Mouse (Mus musculus) myocyte (in vitro differentiated cells): ENCODE data around the gene Fhit. TPM values are rescaled to one million over a fixed set of nuclear protein-coding genes. Genes with fewer than 3 reads are reported as not detected.

Source experiments
- H3K27me3 ChIP-seq: one replicate; pipeline ENCODE4 v1.6.1; 2011; ENCODE audit not compliant: control insufficient read depth, insufficient read depth, insufficient read length
- H3K36me3 ChIP-seq: one replicate; pipeline ENCODE4 v1.6.1; 2011; ENCODE audit not compliant: control insufficient read depth, insufficient read depth
- H3K4me2 ChIP-seq: one replicate; pipeline ENCODE4 v1.6.1; 2011; ENCODE audit warnings: low read depth, control low read depth
- H3K4me3 ChIP-seq: one replicate; pipeline ENCODE4 v1.5.1; 2011; ENCODE audit warnings: mild to moderate bottlenecking, control low read depth, moderate library complexity
- H3K79me2 ChIP-seq: one replicate; pipeline ENCODE4 v1.6.1; 2011; ENCODE audit not compliant: control insufficient read depth, insufficient read depth
- H3ac ChIP-seq: one replicate; pipeline ENCODE4 v1.6.1; 2011; ENCODE audit not compliant: control insufficient read depth, insufficient read length
- CEBPB ChIP-seq: IDR thresholded peaks from 2 replicates; pipeline ENCODE4 v1.6.1; 2011; ENCODE audit warnings: mild to moderate bottlenecking, moderate library complexity; ENCODE audit not compliant: poor library complexity, insufficient read depth, severe bottlenecking
- E2F4 ChIP-seq: IDR thresholded peaks from one replicate; pipeline ENCODE4 v1.6.1; 2011; ENCODE audit warnings: mild to moderate bottlenecking, control low read depth, moderate library complexity; ENCODE audit not compliant: insufficient read depth
- MAX ChIP-seq: IDR thresholded peaks from one replicate; pipeline ENCODE4 v1.6.1; 2011; ENCODE audit warnings: low read depth, mild to moderate bottlenecking, control low read depth
- MYOD1 ChIP-seq, 3 experiments: IDR thresholded peaks; one replicate each; pipeline ENCODE4 v1.6.1; 2011; ENCODE audit warnings: control low read depth in 2 of 3, low read depth in 2 of 3, mild to moderate bottlenecking in 2 of 3, moderate library complexity in 1 of 3; ENCODE audit not compliant: insufficient read length in 2 of 3, control insufficient read depth in 1 of 3
- MYOG ChIP-seq, 3 experiments: IDR thresholded peaks; one replicate each; pipeline ENCODE4 v1.6.1; 2011; ENCODE audit warnings: control low read depth in 2 of 3, low read depth in 2 of 3, mild to moderate bottlenecking in 2 of 3; ENCODE audit not compliant: insufficient read length in 2 of 3, control insufficient read depth in 1 of 3, insufficient read depth in 1 of 3
- POLR2A ChIP-seq: IDR thresholded peaks from one replicate; pipeline ENCODE4 v1.6.1; 2011; ENCODE audit warnings: low read depth, mild to moderate bottlenecking, control low read depth, moderate library complexity; ENCODE audit not compliant: insufficient read length
- POLR2AphosphoS2 ChIP-seq: IDR thresholded peaks from one replicate; pipeline ENCODE4 v1.6.1; 2011; ENCODE audit warnings: low read depth, control low read depth; ENCODE audit not compliant: insufficient read length
- REST ChIP-seq: IDR thresholded peaks from one replicate; pipeline ENCODE4 v1.6.1; 2011; ENCODE audit warnings: mild to moderate bottlenecking, control low read depth, moderate library complexity; ENCODE audit not compliant: insufficient read depth, insufficient read length
- SRF ChIP-seq: IDR thresholded peaks from one replicate; pipeline ENCODE4 v1.6.1; 2011; ENCODE audit warnings: low read depth; ENCODE audit not compliant: control insufficient read depth, insufficient read length
- TCF12 ChIP-seq: IDR thresholded peaks from one replicate; pipeline ENCODE4 v1.6.1; 2011; ENCODE audit warnings: mild to moderate bottlenecking, control low read depth; ENCODE audit not compliant: poor library complexity, insufficient read depth, severe bottlenecking
- TCF3 ChIP-seq: IDR thresholded peaks from one replicate; pipeline ENCODE4 v1.6.1; 2011; ENCODE audit warnings: low read depth, control low read depth; ENCODE audit not compliant: insufficient read length
- USF1 ChIP-seq: IDR thresholded peaks from one replicate; pipeline ENCODE4 v1.6.1; 2011; ENCODE audit warnings: low read depth, mild to moderate bottlenecking, control low read depth, moderate library complexity
- polyA plus RNA-seq: library from polyadenylated mRNA; unstranded; fragments of >200 nt; fragmentation: generic; extraction: Trizol; gene quantifications from one replicate; pipeline ENCODE4 v1.2.1, GENCODE M21; 2012; ENCODE audit warnings: missing spikeins

The Fhit gene
- polyA plus RNA-seq, 1 experiment: not detected

DNA sequence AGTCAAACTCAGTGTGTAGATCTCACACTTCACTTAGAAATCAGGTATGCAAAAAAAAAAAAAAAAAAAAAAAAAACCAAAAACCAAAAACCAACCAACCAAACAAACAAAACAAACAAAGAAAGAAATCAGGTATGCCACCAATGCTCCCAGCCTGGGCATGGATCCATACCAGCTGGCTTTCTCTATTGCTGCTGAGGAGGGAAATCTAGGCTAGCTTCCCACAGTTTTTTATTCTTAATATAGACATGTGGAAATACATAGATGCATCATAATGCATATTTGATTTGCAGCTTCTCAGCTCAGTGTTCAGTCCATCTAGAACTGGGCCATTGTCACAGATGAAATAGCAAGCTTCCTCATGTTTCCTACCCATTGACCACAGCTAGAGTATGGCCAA lies 439.3 kb downstream of the Fhit start:
- Histone ChIP-seq H3K27me3 (no peaks in the 10 kb centered on the region), H3ac (no peak overlapping the region)

DNA sequence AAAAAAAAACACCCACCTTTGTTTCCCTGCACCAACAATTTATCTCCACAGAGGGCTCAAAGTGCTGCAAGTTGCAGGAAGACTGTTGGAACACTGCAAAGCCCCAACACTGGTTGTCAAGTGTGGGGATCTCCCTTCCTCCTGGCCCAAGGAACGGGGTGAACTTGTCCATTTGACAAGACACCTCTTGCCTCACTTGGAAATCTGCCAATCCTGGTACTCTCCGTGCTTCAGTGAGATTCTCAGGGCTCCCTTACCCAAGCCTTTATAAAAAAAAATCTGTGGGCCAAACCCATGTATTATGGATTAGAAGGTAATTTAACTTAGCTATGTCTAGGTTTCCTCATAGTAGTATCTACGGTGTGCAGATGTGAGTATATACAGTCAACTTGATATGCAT lies 448.9 kb downstream of the Fhit start:
- no peaks in the 10 kb centered on the region for H3K36me3 ChIP-seq
- H3K4me3 ChIP-seq: no peak overlapping the region
- H3K27me3 ChIP-seq: no peaks in the 10 kb centered on the region
- H3K79me2 ChIP-seq: no peaks in the 10 kb centered on the region
- TF ChIP-seq MAX: no peak
- no peak overlapping the region for H3ac ChIP-seq
- H3K4me2 ChIP-seq: no peak overlapping the region

More for the DNA sequence above, 439.3 kb downstream of the Fhit start:
- no peaks in the 10 kb centered on the region for H3K36me3 ChIP-seq
- H3K4me3 ChIP-seq: no peak overlapping the region
- TF ChIP-seq POLR2AphosphoS2 (no peak), USF1 (no peak), POLR2A (no peak), REST (no peak), MAX (no peak), E2F4 (no peak), TCF3 (no peak)
- H3K79me2 ChIP-seq: no peaks in the 10 kb centered on the region
- no peak overlapping the region for H3K4me2 ChIP-seq

DNA sequence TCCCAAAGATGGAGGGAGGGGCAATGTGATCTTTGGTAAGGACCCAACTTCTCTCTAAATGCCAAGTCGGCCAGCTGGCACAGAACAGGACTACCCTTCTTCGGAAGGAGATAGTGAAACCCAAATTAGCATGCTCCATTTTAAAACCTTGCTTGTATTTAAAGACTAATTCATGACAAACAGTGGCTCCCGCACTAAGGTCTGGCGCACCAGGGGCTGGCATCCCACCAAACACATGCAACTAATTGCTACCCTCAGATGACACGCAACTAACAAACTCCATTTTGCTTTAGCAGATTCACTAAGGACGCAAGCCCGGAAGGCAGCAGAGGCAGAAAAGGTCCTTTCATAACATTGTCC lies 449.3 kb downstream of the Fhit start:
- no peaks in the 10 kb centered on the region for H3K36me3 ChIP-seq
- no peaks in the 10 kb centered on the region for H3K79me2 ChIP-seq
- TF ChIP-seq MYOD1 (IDR thresholded peaks at IDR 0.05; ENCODE audit: control insufficient read depth in 1 of 3, insufficient read length in 2 of 3, low read depth in 2 of 3): no peak
- no peak for TF ChIP-seq USF1
- no peak for TF ChIP-seq MYOG (IDR thresholded peaks at IDR 0.05; ENCODE audit: control insufficient read depth in 1 of 3, insufficient read depth in 1 of 3, insufficient read length in 2 of 3, low read depth in 2 of 3)
- no peak for TF ChIP-seq REST
- no peak for TF ChIP-seq POLR2AphosphoS2
- no peak for TF ChIP-seq SRF
- no peak for TF ChIP-seq POLR2A
- no peak for TF ChIP-seq TCF3
- H3K4me3 ChIP-seq: no peak overlapping the region
- no peaks in the 10 kb centered on the region for H3K27me3 ChIP-seq
- H3K4me2 ChIP-seq: no peak overlapping the region
- H3ac ChIP-seq: no peak overlapping the region

DNA sequence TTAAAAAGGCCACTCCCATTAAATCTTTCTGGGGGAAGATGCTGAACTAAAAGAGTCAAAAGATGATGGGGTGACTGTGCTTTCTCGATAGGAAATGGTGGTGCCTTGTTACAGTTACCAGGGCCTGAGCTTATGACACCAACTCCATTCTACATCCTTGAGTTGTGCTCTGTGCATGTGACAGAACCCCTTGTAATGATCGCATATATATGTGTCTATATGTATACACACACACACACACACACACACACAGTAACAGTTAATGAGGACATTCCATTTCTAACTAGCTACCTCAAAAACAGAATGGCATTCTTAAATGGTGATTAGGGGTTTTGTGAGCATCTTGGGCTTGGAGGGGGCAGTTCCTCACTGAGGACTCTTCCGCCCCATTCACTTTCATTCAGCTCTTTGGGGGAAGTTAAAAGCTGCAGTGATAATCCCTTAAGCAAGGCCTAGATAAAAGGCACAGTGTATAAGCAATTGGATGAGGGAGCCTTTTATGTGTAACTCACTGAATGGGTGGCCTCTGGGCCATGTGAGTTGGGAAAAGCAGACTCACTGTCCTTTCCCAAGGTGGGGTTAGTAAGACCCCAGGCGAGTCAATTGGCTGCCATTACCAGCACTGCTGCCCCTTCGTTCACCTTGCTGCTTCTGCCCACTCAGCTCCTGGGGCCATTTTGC lies 449.9 kb downstream of the Fhit start:
- Histone ChIP-seq H3K79me2 (no peaks in the 10 kb centered on the region), H3K36me3 (no peaks in the 10 kb centered on the region), H3K27me3 (no peaks in the 10 kb centered on the region), H3K4me3 (no peak overlapping the region), H3K4me2 (no peak overlapping the region), H3ac (no peak overlapping the region)
- TF ChIP-seq USF1 (no peak), POLR2A (no peak), POLR2AphosphoS2 (no peak)

DNA sequence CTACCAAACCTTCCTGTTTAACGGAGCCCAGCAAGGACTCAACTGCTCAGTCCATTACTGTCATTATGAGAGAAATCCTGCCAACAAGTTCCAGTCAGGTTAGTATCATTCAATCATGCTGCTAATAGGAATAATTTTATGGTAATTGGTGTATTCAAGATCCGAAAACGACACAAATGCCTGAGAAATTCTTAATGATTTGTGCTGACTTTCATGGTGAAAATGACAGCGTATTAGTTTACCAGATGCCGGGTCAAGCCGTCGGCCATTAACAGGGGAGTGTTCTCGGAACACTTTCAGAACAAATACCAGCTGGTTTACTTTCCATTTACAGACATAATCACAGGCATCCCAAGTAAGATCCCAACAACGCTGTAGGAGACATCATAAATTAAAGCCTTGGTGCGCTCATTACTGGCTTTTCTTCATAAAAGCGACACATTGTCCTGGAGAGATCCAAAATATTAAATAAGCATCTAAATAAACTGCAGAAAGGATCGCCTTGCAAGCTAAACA lies 451.0 kb downstream of the Fhit start:
- Histone ChIP-seq H3K27me3 (no peaks in the 10 kb centered on the region), H3K4me2 (no peak overlapping the region), H3K36me3 (no peaks in the 10 kb centered on the region), H3ac (no peak overlapping the region), H3K79me2 (no peaks in the 10 kb centered on the region), H3K4me3 (no peak overlapping the region)
- no peak for TF ChIP-seq TCF12
- no peak for TF ChIP-seq MYOD1 (IDR thresholded peaks at IDR 0.05; ENCODE audit: control insufficient read depth in 1 of 3, insufficient read length in 2 of 3, low read depth in 2 of 3)
- no peak for TF ChIP-seq E2F4
- no peak for TF ChIP-seq SRF
- TF ChIP-seq POLR2AphosphoS2: no peak
- TF ChIP-seq USF1: no peak
- TF ChIP-seq POLR2A: no peak
- TF ChIP-seq MAX: no peak
- TF ChIP-seq TCF3: no peak
- no peak for TF ChIP-seq REST
- TF ChIP-seq CEBPB: no peak
- no peak for TF ChIP-seq MYOG (IDR thresholded peaks at IDR 0.05; ENCODE audit: control insufficient read depth in 1 of 3, insufficient read depth in 1 of 3, insufficient read length in 2 of 3, low read depth in 2 of 3)

DNA sequence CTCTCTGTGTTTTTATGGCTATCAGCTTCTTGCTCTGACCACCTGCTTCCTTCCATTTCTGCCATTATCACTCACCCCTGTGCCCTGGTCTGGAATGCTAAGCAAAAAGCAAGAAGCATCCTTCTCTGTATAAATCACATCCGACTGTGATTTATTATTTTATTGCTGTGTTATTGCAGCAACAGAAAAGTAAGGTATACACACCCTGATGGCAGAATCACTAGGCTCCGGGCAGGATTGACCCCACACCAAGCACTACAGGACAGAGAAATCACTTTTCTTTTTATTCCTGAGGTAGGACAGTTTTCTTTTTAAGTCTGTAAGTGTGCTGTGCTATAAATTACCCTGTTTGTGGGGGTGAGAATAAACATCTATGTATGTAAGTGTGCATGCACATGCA lies 460.1 kb downstream of the Fhit start:
- H3K4me3 ChIP-seq: no peak overlapping the region
- no peaks in the 10 kb centered on the region for H3K36me3 ChIP-seq
- H3K4me2 ChIP-seq: no peak overlapping the region
- no peaks in the 10 kb centered on the region for H3K27me3 ChIP-seq
- H3ac ChIP-seq: no peak overlapping the region
- TF ChIP-seq SRF (no peak), E2F4 (no peak), MYOG (IDR thresholded peaks at IDR 0.05; ENCODE audit: control insufficient read depth in 1 of 3, insufficient read depth in 1 of 3, insufficient read length in 2 of 3, low read depth in 2 of 3) (no peak), REST (no peak), USF1 (no peak), TCF3 (no peak), CEBPB (no peak), TCF12 (no peak), POLR2AphosphoS2 (no peak), MYOD1 (IDR thresholded peaks at IDR 0.05; ENCODE audit: control insufficient read depth in 1 of 3, insufficient read length in 2 of 3, low read depth in 2 of 3) (no peak), MAX (no peak), POLR2A (no peak)
- H3K79me2 ChIP-seq: no peaks in the 10 kb centered on the region
